ENCODE assay signal across 8 mouse cellular contexts in genomic region chr16:92340612-92341511, GRCm38 (mm10). TPM values are rescaled to one million over a fixed set of nuclear protein-coding genes. Genes with fewer than 3 reads are reported as not detected.
DNase-seq lines count a peak whose midpoint lies in the region; ATAC-seq and TF ChIP-seq lines count a peak whose summit lies in the region.

No protein-coding gene starts in this region.

- 27% methylated on average over 27 of the region's 27 CpGs for WGBS in hindbrain, postnatal 0 days

- H3K9ac ChIP-seq in hindbrain, postnatal 0 days (replicated peaks; ENCODE audit: low read length), result 0 out of 2 replicates have a peak overlapping the region, but pooled peaks have one; percentile 1

- H3K9me3 ChIP-seq in hindbrain, postnatal 0 days (ENCODE audit: low read length), result no peaks in the 10 kb centered on the region

- no peaks in the 10 kb centered on the region for H3K36me3 ChIP-seq in hindbrain, postnatal 0 days (ENCODE audit: insufficient read depth, low read length)

- H3K4me1 ChIP-seq in hindbrain, postnatal 0 days (ENCODE audit: insufficient read depth, low read length), result no peaks in the 10 kb centered on the region

- peak; percentile 80 for ATAC-seq in hindbrain, postnatal 0 days
- peak; percentile 79 for ATAC-seq in megakaryocyte progenitor cell, adult 5-6 weeks (replicated peaks; ENCODE audit: poor library complexity)
- ATAC-seq in activated CD4-positive, CD25-positive, alpha-beta regulatory T cell, adult 4 months, result no peak

- no peaks in the 10 kb centered on the region for H3K27me3 ChIP-seq in hindbrain, postnatal 0 days (ENCODE audit: insufficient read depth, low read length)

- peak; percentile 84 for DNase-seq in ZHBTc4 (ENCODE audit: low read depth, low spot score)
- DNase-seq in cerebellum, postnatal 10 days, result peak; percentile 88 to 92
- peak; percentile 33 to 72 for DNase-seq in frontal cortex, postnatal 14 days (ENCODE audit: low spot score in 2 of 2)
- peak; percentile 92 for DNase-seq in hindbrain, postnatal 0 days (ENCODE audit: low spot score)
- peak; percentile 59 to 72 for DNase-seq in left cerebral cortex, postnatal 10 days (ENCODE audit: extremely low spot score in 1 of 2, low spot score in 2 of 2)
- peak; percentile 75 to 84 for DNase-seq in right cerebral cortex, postnatal 10 days (ENCODE audit: low spot score in 2 of 2)

- peak; percentile 87 for TF ChIP-seq CTCF in hindbrain, postnatal 0 days (IDR thresholded peaks at IDR 0.05; ENCODE audit: low read depth)

- H3K4me3 ChIP-seq in hindbrain, postnatal 0 days (ENCODE audit: low read length), result peak overlapping the region; percentile 4; the same call in 1 of the 2 replicates

- intact Hi-C loops in left cerebral cortex, postnatal 10 days (cut with DNase I), result loop anchor here (5.0 kb wide), 2 partner anchors 116 to 136 kb away; no protein-coding TSS in a partner anchor

- no peak overlapping the region for H3K27ac ChIP-seq in hindbrain, postnatal 0 days

- peak overlapping the region; percentile 44 for H3K4me2 ChIP-seq in hindbrain, postnatal 0 days (ENCODE audit: low read depth, low read length)

RNA-seq across cellular contexts. Expression of gene Kcne1, which starts 18.4 kb away (rescaled TPM):
- total RNA-seq in hindbrain, postnatal 0 days (2014; rRNA removed), result 0.05 TPM in 1 of 2 replicates, not detected in the other
- 0.16 and 0.42 TPM in 2 replicates for polyA plus RNA-seq in hindbrain, postnatal 0 days (2015; fragmentation: Nextera tagmentation; extraction: Ambion mirVana)
- total RNA-seq in left cerebral cortex, postnatal 10 days (2021), result not detected
- not detected in 2 replicates for total RNA-seq in megakaryocyte progenitor cell, adult 5-6 weeks (2015)
- not detected in 2 replicates for total RNA-seq in megakaryocyte progenitor cell, adult 5-6 weeks (2017)
- polyA plus RNA-seq in activated CD4-positive, CD25-positive, alpha-beta regulatory T cell, adult 4 months (2017; shearing (Covaris generic)), result not detected

RNA-seq across cellular contexts. Expression of gene Fam243, which starts 19.6 kb away (rescaled TPM):
- total RNA-seq in hindbrain, postnatal 0 days (2014; rRNA removed), result not detected in 2 replicates
- not detected in 2 replicates for polyA plus RNA-seq in hindbrain, postnatal 0 days (2015; fragmentation: Nextera tagmentation; extraction: Ambion mirVana)
- not detected for total RNA-seq in left cerebral cortex, postnatal 10 days (2021)
- not detected in 2 replicates for total RNA-seq in megakaryocyte progenitor cell, adult 5-6 weeks (2015)
- not detected in 2 replicates for total RNA-seq in megakaryocyte progenitor cell, adult 5-6 weeks (2017)
- polyA plus RNA-seq in activated CD4-positive, CD25-positive, alpha-beta regulatory T cell, adult 4 months (2017; shearing (Covaris generic)), result not detected

RNA-seq across cellular contexts. Expression of gene Smim11, which starts 39.8 kb away (rescaled TPM):
- total RNA-seq in hindbrain, postnatal 0 days (2014; rRNA removed), result 1.5 and 10.4 TPM in 2 replicates
- polyA plus RNA-seq in hindbrain, postnatal 0 days (2015; fragmentation: Nextera tagmentation; extraction: Ambion mirVana), result 56.0 and 73.6 TPM in 2 replicates
- total RNA-seq in left cerebral cortex, postnatal 10 days (2021), result 10 to 100 TPM; 13.3 to 13.6 TPM
- 90.9 and 91.1 TPM in 2 replicates for total RNA-seq in megakaryocyte progenitor cell, adult 5-6 weeks (2015)
- total RNA-seq in megakaryocyte progenitor cell, adult 5-6 weeks (2017), result 164 and 194 TPM in 2 replicates
- 100 to 1,000 TPM; 121 to 124 TPM for polyA plus RNA-seq in activated CD4-positive, CD25-positive, alpha-beta regulatory T cell, adult 4 months (2017; shearing (Covaris generic))

RNA-seq across cellular contexts. Expression of gene Kcne2, which starts 48.7 kb away (rescaled TPM):
- 4.7 and 8.2 TPM in 2 replicates for total RNA-seq in hindbrain, postnatal 0 days (2014; rRNA removed)
- polyA plus RNA-seq in hindbrain, postnatal 0 days (2015; fragmentation: Nextera tagmentation; extraction: Ambion mirVana), result 19.1 and 19.3 TPM in 2 replicates
- under 1 TPM; 0.21 to 0.34 TPM for total RNA-seq in left cerebral cortex, postnatal 10 days (2021)
- total RNA-seq in megakaryocyte progenitor cell, adult 5-6 weeks (2015), result not detected in 2 replicates
- total RNA-seq in megakaryocyte progenitor cell, adult 5-6 weeks (2017), result not detected in 2 replicates
- polyA plus RNA-seq in activated CD4-positive, CD25-positive, alpha-beta regulatory T cell, adult 4 months (2017; shearing (Covaris generic)), result not detected
